Mouse (Mus musculus): ENCODE results near the gene Rad23b.

GRCm38 (mm10) chr4:55405329-55405728, 55.5 kb downstream of the Rad23b start:
- TF ChIP-seq USF1 (IDR thresholded peaks at IDR 0.05; ENCODE audit: low read depth) (no peak), CTCF (IDR thresholded peaks at IDR 0.05; ENCODE audit: control insufficient read depth, insufficient read depth, insufficient read length) (no peak), MAX (IDR thresholded peaks at IDR 0.05) (no peak), MYOD1 (IDR thresholded peaks at IDR 0.05; ENCODE audit: control insufficient read depth, insufficient read length, low read depth) (no peak)
